Mouse (Mus musculus): Measurements from ENCODE around the gene Myzap.

GRCm38 (mm10) chr9:71484871-71485474 is 107.2 kb downstream of the Myzap start:
- TF ChIP-seq CTCF (conservative IDR thresholded peaks at IDR 0.05; ENCODE audit: low read length) (no peak), POU5F1 (IDR thresholded peaks at IDR 0.05; ENCODE audit: borderline replicate concordance, low read length) (no peak), NANOG (IDR thresholded peaks at IDR 0.05; ENCODE audit: borderline replicate concordance, low read length) (no peak)

Data from E14TG2a.4 (cell line).